ENCODE assay signal across 20 mouse cellular contexts in genomic region chr6:92246335-92246734, GRCm38 (mm10). TPM values are rescaled to one million over a fixed set of nuclear protein-coding genes. Genes with fewer than 3 reads are reported as not detected.
DNase-seq lines count a peak whose midpoint lies in the region; ATAC-seq and TF ChIP-seq lines count a peak whose summit lies in the region.
"Had no signal": no experiment of that assay in that cellular context is flagged by ENCODE, and none has a peak within 500 bp of the region (broad histone marks: within the 10 kb centered on the region; RNA-seq: fewer than 3 reads in every experiment).

No protein-coding gene starts in this region.

- 6% methylated on average over 3 of the region's 3 CpGs for WGBS in hindbrain, embryonic 10.5 days
- WGBS in hindbrain, embryonic 13.5 days: 6% methylated on average over 3 of the region's 3 CpGs

- no peak overlapping the region for H3K9ac ChIP-seq in hindbrain, embryonic 13.5 days
- H3K9ac ChIP-seq: hindbrain, embryonic 15.5 days had no signal

- peak; percentile 17 for DNase-seq in hindbrain, embryonic 10.5 days (ENCODE audit: low spot score)
- peak; percentile 97 for DNase-seq in ES-CJ7 (ENCODE audit: low read depth, low spot score)
- DNase-seq in ZHBTc4 (ENCODE audit: low read depth, low spot score): peak; percentile 93
- no peak for DNase-seq in B cell, adult 2 months
- DNase-seq in lung, postnatal 14 days: no peak
- DNase-seq: adrenal gland, postnatal 14 days; cerebellum, adult 18-20 months; cerebellum, adult 9-11 months; cerebellum, postnatal 36 days; heart, adult 18-20 months; heart, postnatal 14 days; kidney, adult 2 months had no signal

- H3K4me1 ChIP-seq in hindbrain, embryonic 10.5 days (replicated peaks): peaks cover 39% of the 10 kb centered on the region
- peaks cover 5% of the 10 kb centered on the region; the same call in 1 of the 2 replicates for H3K4me1 ChIP-seq in hindbrain, embryonic 13.5 days (replicated peaks)
- peaks cover 92% of the 10 kb centered on the region for H3K4me1 ChIP-seq in E14TG2a.4 (replicated peaks; ENCODE audit: low read depth, low read length)

- ATAC-seq in hindbrain, embryonic 13.5 days (ENCODE audit: low FRiP score): no peak
- ATAC-seq: activated CD4-positive, CD25-positive, alpha-beta regulatory T cell, adult 4 months; forebrain, embryonic 14.5 days; intestine, embryonic 16.5 days had no signal

- no peaks in the 10 kb centered on the region for H3K36me3 ChIP-seq in hindbrain, embryonic 10.5 days
- H3K36me3 ChIP-seq in hindbrain, embryonic 13.5 days: no peaks in the 10 kb centered on the region
- H3K36me3 ChIP-seq in E14TG2a.4 (ENCODE audit: insufficient read depth, low read length): peaks cover 24% of the 10 kb centered on the region
- H3K36me3 ChIP-seq: embryonic facial prominence, embryonic 10.5 days; heart, embryonic 10.5 days; hindbrain, embryonic 15.5 days had no signal

- H3K27ac ChIP-seq in hindbrain, embryonic 10.5 days: peak overlapping the region; percentile 16; the same call in 1 of the 2 replicates
- no peak overlapping the region for H3K27ac ChIP-seq in hindbrain, embryonic 13.5 days
- H3K27ac ChIP-seq: embryonic facial prominence, embryonic 10.5 days; heart, embryonic 10.5 days; hindbrain, embryonic 15.5 days had no signal

- H3K9me3 ChIP-seq in hindbrain, embryonic 10.5 days: no peaks in the 10 kb centered on the region
- H3K9me3 ChIP-seq in hindbrain, embryonic 13.5 days: no peaks in the 10 kb centered on the region
- H3K9me3 ChIP-seq in E14TG2a.4 (ENCODE audit: low read length): no peaks in the 10 kb centered on the region
- H3K9me3 ChIP-seq: embryonic facial prominence, embryonic 10.5 days; heart, embryonic 10.5 days; hindbrain, embryonic 15.5 days had no signal

- H3K4me2 ChIP-seq in hindbrain, embryonic 13.5 days: no peak overlapping the region
- H3K4me2 ChIP-seq: hindbrain, embryonic 15.5 days had no signal

- H3K27me3 ChIP-seq in hindbrain, embryonic 10.5 days (ENCODE audit: insufficient read depth, poor library complexity, severe bottlenecking): peaks cover 57% of the 10 kb centered on the region
- peaks cover 42% of the 10 kb centered on the region for H3K27me3 ChIP-seq in hindbrain, embryonic 13.5 days
- 0 out of 2 replicates have a peak, but pooled peaks cover 3% of the 10 kb centered on the region for H3K27me3 ChIP-seq in E14TG2a.4 (ENCODE audit: insufficient read depth, low read length)

- H3K4me3 ChIP-seq in hindbrain, embryonic 10.5 days: no peak overlapping the region
- no peak overlapping the region for H3K4me3 ChIP-seq in hindbrain, embryonic 13.5 days
- H3K4me3 ChIP-seq in E14TG2a.4 (replicated peaks; ENCODE audit: low read length): peak overlapping the region; percentile 48
- H3K4me3 ChIP-seq: embryonic facial prominence, embryonic 10.5 days; heart, embryonic 10.5 days; hindbrain, embryonic 15.5 days had no signal

- TF ChIP-seq CTCF in E14TG2a.4 (conservative IDR thresholded peaks at IDR 0.05; ENCODE audit: low read length): no peak

RNA-seq across cellular contexts. Expression of gene Trh, which starts 1.9 kb away (rescaled TPM):
- polyA plus RNA-seq in hindbrain, embryonic 10.5 days (2016; fragmentation: Nextera tagmentation; extraction: Ambion mirVana): 5.7 and 13.6 TPM in 2 replicates
- 1.8 and 2.8 TPM in 2 replicates for polyA plus RNA-seq in hindbrain, embryonic 13.5 days (2015; fragmentation: Nextera tagmentation; extraction: Ambion mirVana)
- polyA plus RNA-seq: activated CD4-positive, CD25-positive, alpha-beta regulatory T cell, adult 4 months; kidney, adult 2 months had no signal

RNA-seq across cellular contexts. Expression of gene Rbsn, which starts 31.6 kb away (rescaled TPM):
- 23.8 and 27.9 TPM in 2 replicates for polyA plus RNA-seq in hindbrain, embryonic 10.5 days (2016; fragmentation: Nextera tagmentation; extraction: Ambion mirVana)
- polyA plus RNA-seq in hindbrain, embryonic 13.5 days (2015; fragmentation: Nextera tagmentation; extraction: Ambion mirVana): 35.8 and 39.9 TPM in 2 replicates

Comparison
In these comparisons a context has a peak if more than half of its experiments do, and no peak if none do; other contexts are left out.
1. DNase-seq: peak in hindbrain, embryonic 10.5 days (single experiment), ES-CJ7 (single experiment) and ZHBTc4 (single experiment); none in B cell, adult 2 months (0 of 2) and lung, postnatal 14 days (single experiment).